Mouse (Mus musculus): ENCODE results near the gene Msx1. TPM values are rescaled to one million over a fixed set of nuclear protein-coding genes. Genes with fewer than 3 reads are reported as not detected.
A peak's percentile ranks its signal among the peaks of the same experiment; 100 is the strongest.

Gene Msx1
- total RNA-seq, 2 experiments from 2014 or later: 1.7 to 2.2 TPM

DNA sequence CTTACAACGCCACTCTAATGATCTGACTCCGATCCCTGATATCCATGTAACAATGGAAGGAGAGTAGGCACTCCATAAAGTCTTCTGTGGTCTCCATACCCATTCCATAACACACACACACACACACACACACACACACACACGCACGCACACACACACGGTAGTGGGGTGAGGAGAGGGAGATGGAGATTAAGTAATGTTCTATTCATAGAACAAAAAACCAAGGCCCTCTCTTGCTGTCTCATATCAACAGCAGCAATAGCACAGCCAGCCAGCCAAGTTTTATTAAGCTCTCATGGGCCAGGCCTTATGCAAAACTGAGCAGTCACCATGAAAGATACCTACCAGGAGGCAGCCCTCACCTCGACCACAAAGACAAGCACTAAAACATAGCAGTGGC, 19.1 kb downstream of the Msx1 start:
- no peak overlapping the region for H3K4me3 ChIP-seq
- TF ChIP-seq CTCF (IDR thresholded peaks at IDR 0.05): no peak
- intact Hi-C loops (cut with DNase I): no loop called here
- no peak overlapping the region for H3K27ac ChIP-seq
- DNase-seq: no peak

- H3K27ac ChIP-seq: peak overlapping the region; percentile 38
Measured at GRCm38 (mm10) chr5:37804512-37805118, 19.8 kb downstream of the Msx1 start.

GRCm38 (mm10) chr5:37797251-37797650, 27.1 kb downstream of the Msx1 start:
- Histone ChIP-seq H3K27ac (peak overlapping the region; percentile 51; the same call in 1 of the 2 replicates), H3K4me3 (no peak overlapping the region)
- intact Hi-C loops (cut with DNase I): no loop called here
- peak; percentile 76 for DNase-seq
- no peak for TF ChIP-seq CTCF (IDR thresholded peaks at IDR 0.05)

More at GRCm38 (mm10) chr5:37804512-37805118, 19.8 kb downstream of the Msx1 start:
- intact Hi-C loops (cut with DNase I): no loop called here
- peak; percentile 41 for DNase-seq
- H3K4me3 ChIP-seq: no peak overlapping the region
- TF ChIP-seq CTCF (IDR thresholded peaks at IDR 0.05): peak; percentile 9; the same call in 1 of the 2 replicates

DNA sequence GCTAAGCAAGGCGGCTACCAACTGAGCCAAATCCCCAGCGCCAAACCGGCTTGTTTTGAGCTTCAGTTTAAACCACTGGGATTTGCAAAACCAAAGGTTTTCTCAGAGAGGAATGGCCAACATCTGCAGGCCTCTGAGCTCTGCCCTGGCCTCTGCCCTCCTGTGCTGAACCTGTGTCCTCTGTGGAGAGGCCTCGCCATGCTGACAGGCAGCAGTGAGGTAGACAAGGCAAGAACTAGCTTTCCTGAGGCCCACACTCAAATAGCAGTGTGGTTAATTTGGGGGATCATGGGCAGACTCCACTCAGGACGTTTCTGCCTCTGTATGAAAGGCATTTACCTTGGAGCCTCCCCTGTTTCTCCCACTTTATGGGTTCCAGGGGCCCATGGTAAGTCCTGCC, 27.6 kb downstream of the Msx1 start:
- peak overlapping the region; percentile 50 for H3K27ac ChIP-seq
- peak; percentile 40 for DNase-seq
- no peak overlapping the region for H3K4me3 ChIP-seq
- no peak for TF ChIP-seq CTCF (IDR thresholded peaks at IDR 0.05)
- intact Hi-C loops (cut with DNase I): no loop called here

- no peak for DNase-seq
- no peak overlapping the region for H3K27ac ChIP-seq
- intact Hi-C loops (cut with DNase I): no loop called here
- no peak overlapping the region for H3K4me3 ChIP-seq
- TF ChIP-seq CTCF (IDR thresholded peaks at IDR 0.05): no peak
Measured at GRCm38 (mm10) chr5:37795691-37796090, 28.7 kb downstream of the Msx1 start.

DNA sequence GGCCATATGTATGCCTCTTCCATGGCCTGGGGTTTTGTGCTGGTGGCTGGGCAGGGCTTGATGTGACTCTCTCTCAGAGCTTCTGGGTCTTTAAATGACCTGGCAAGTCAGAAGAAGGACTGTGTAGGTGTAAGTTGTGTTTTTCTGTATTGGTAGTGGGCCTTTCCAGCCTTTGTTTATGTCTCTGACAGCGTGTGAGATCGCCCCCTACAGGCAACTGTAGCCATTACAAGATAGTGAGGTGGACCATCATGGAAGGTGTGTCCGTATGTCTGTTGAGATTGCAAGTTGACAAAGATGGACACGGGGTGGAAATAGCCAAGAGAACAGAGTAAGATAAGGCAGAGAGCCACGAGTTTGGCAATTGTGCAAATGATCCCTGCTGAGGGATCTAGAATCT, 32.2 kb downstream of the Msx1 start:
- H3K27ac ChIP-seq: no peak overlapping the region
- intact Hi-C loops (cut with DNase I): no loop called here
- TF ChIP-seq CTCF (IDR thresholded peaks at IDR 0.05): peak; percentile 17; the same call in 1 of the 2 replicates
- H3K4me3 ChIP-seq: no peak overlapping the region
- DNase-seq: no peak

GRCm38 (mm10) chr5:37784847-37785391, 39.5 kb downstream of the Msx1 start:
- H3K27ac ChIP-seq: no peak overlapping the region
- intact Hi-C loops (cut with DNase I): no loop called here
- TF ChIP-seq CTCF (IDR thresholded peaks at IDR 0.05): no peak
- peak; percentile 46 for DNase-seq
- no peak overlapping the region for H3K4me3 ChIP-seq

GRCm38 (mm10) chr5:37783306-37783705, 41.1 kb downstream of the Msx1 start:
- Histone ChIP-seq H3K27ac (no peak overlapping the region), H3K4me3 (no peak overlapping the region)
- intact Hi-C loops (cut with DNase I): no loop called here
- DNase-seq: no peak
- no peak for TF ChIP-seq CTCF (IDR thresholded peaks at IDR 0.05)

- Histone ChIP-seq H3K4me3 (no peak overlapping the region), H3K27ac (no peak overlapping the region)
- TF ChIP-seq CTCF (IDR thresholded peaks at IDR 0.05): no peak
- no peak for DNase-seq
- intact Hi-C loops (cut with DNase I): no loop called here
Measured at GRCm38 (mm10) chr5:37775681-37776080, 48.7 kb downstream of the Msx1 start.

DNA sequence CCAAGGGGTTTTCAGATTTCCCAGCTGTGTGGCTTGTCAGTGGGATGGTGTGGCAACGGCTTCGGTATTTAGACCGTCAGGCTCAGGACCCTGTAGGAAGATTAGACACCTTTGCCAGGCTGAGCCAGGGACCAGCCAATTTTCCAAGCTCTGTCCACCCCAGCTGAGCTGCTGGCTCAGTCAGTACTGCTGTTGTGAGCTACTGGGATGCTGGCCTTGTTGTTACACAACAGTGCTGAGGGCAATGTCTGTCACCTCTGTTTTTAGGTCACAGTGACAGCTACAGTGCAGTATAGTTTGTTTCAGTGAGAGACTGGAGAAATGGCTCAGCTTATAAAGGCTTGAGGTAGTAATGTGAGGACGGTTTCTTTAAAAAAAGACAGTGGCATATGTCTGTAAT, 50.4 kb downstream of the Msx1 start:
- no peak for DNase-seq
- Histone ChIP-seq H3K27ac (no peak overlapping the region), H3K4me3 (no peak overlapping the region)
- intact Hi-C loops (cut with DNase I): no loop called here
- no peak for TF ChIP-seq CTCF (IDR thresholded peaks at IDR 0.05)

- DNase-seq: no peak
- Histone ChIP-seq H3K27ac (no peak overlapping the region), H3K4me3 (no peak overlapping the region)
- intact Hi-C loops (cut with DNase I): no loop called here
- no peak for TF ChIP-seq CTCF (IDR thresholded peaks at IDR 0.05)
Measured at GRCm38 (mm10) chr5:37770870-37771269, 53.5 kb downstream of the Msx1 start.

Other genes starting within 250 kb of the Msx1 start
- under 1 TPM in 1 of 2 experiments, not detected in 1; 0.20 TPM for gene Stk32b, start 107.4 kb downstream of the Msx1 start, total RNA-seq (2021)
- gene Cytl1, start 89.1 kb downstream of the Msx1 start, total RNA-seq (2021): 1 to 10 TPM; 3.0 to 3.9 TPM
- 10 to 100 TPM; 14.3 to 15.1 TPM for gene Stx18, start 214.2 kb upstream of the Msx1 start, total RNA-seq (2021)

All from gastrocnemius, adult 2 months (tissue).